8 mouse cellular contexts compared by ENCODE assay signal in genomic region chr6:106769290-106769866, GRCm38 (mm10). TPM values are rescaled to one million over a fixed set of nuclear protein-coding genes. Genes with fewer than 3 reads are reported as not detected.
DNase-seq lines count a peak whose midpoint lies in the region; ATAC-seq and TF ChIP-seq lines count a peak whose summit lies in the region.

No protein-coding gene starts in this region.

- H3K9ac ChIP-seq in heart, adult 2 months (ENCODE audit: low read depth, low read length) = peak overlapping the region; percentile 78
- peak overlapping the region; percentile 70 for H3K9ac ChIP-seq in limb, embryonic 14.5 days (ENCODE audit: low read depth, low read length, severe bottlenecking)

- peak overlapping the region; percentile 62 for H3K27ac ChIP-seq in heart, adult 2 months
- H3K27ac ChIP-seq in limb, embryonic 14.5 days (replicated peaks; ENCODE audit: low read depth, low read length) = peak overlapping the region; percentile 58; the same call in 1 of the 2 replicates

- peak; percentile 33 for ATAC-seq in CD4-positive, CD25-positive, alpha-beta regulatory T cell, adult 4 months
- peak; percentile 78; the same call in 1 of the 2 replicates for ATAC-seq in erythroid progenitor cell, adult 5-6 weeks (replicated peaks; ENCODE audit: low FRiP score, poor library complexity, severe bottlenecking)
- no peak; the same call in 1 of the 2 replicates for ATAC-seq in limb, embryonic 14.5 days (ENCODE audit: low FRiP score, low read depth)

- TF ChIP-seq EP300 in heart, adult 2 months (IDR thresholded peaks at IDR 0.05; ENCODE audit: insufficient read depth, low read depth, low read length) = no peak

- under 1% methylated on average over 33 of the region's 33 CpGs for WGBS in heart, adult 2 months
- WGBS in limb, embryonic 14.5 days = 2% methylated on average over 33 of the region's 33 CpGs

- no peaks in the 10 kb centered on the region for H3K27me3 ChIP-seq in heart, adult 2 months (ENCODE audit: control insufficient read depth, insufficient read depth, low read length)
- H3K27me3 ChIP-seq in limb, embryonic 14.5 days (ENCODE audit: control insufficient read depth, insufficient read depth, low read length) = no peaks in the 10 kb centered on the region

- no peak for DNase-seq in heart, adult 2 months
- DNase-seq in heart, adult 9 months (ENCODE audit: low spot score in 2 of 2) = no peak
- no peak for DNase-seq in limb, embryonic 14.5 days (ENCODE audit: low spot score)
- DNase-seq in skeletal muscle tissue, adult 2 months (ENCODE audit: low read depth, low spot score) = peak; percentile 7
- DNase-seq in left cerebral cortex, postnatal 10 days (ENCODE audit: extremely low spot score in 1 of 2, low spot score in 2 of 2) = no peak
- DNase-seq in left cerebral cortex, adult 11 months (ENCODE audit: low spot score) = no peak

- H3K9me3 ChIP-seq in limb, embryonic 14.5 days (ENCODE audit: control insufficient read depth, low read length) = no peaks in the 10 kb centered on the region

- intact Hi-C loops in heart, adult 2 months (cut with DNase I) = loop anchor here (1.0 kb wide), 1 partner anchor 31 kb away; the partner anchor contains the start of gene Crbn
- intact Hi-C loops in left cerebral cortex, postnatal 10 days (cut with DNase I) = no loop called here

- H3K4me3 ChIP-seq in heart, adult 2 months = peak overlapping the region; percentile 77
- peak overlapping the region; percentile 91 for H3K4me3 ChIP-seq in limb, embryonic 14.5 days (replicated peaks; ENCODE audit: low read length)

- peaks cover 5% of the 10 kb centered on the region for H3K4me1 ChIP-seq in heart, adult 2 months (ENCODE audit: control insufficient read depth, insufficient read depth, low read length)
- peaks cover 11% of the 10 kb centered on the region for H3K4me1 ChIP-seq in limb, embryonic 14.5 days (ENCODE audit: control insufficient read depth, insufficient read depth, low read length)

- peak overlapping the region; percentile 90 for H3K4me2 ChIP-seq in limb, embryonic 14.5 days (replicated peaks; ENCODE audit: low read depth, low read length, severe bottlenecking)

- no peak for TF ChIP-seq POLR2A in heart, adult 2 months (IDR thresholded peaks at IDR 0.05; ENCODE audit: insufficient read depth, low read depth, low read length)
- no peak for TF ChIP-seq POLR2A in limb, embryonic 14.5 days (IDR thresholded peaks at IDR 0.05; ENCODE audit: borderline replicate concordance, extremely low read depth, insufficient read depth, insufficient read length)

- peaks cover 2% of the 10 kb centered on the region; the same call in 1 of the 2 replicates for H3K79me2 ChIP-seq in heart, adult 2 months (replicated peaks; ENCODE audit: control insufficient read depth, insufficient read depth, low read length)

- no peak for TF ChIP-seq CTCF in heart, adult 2 months (IDR thresholded peaks at IDR 0.05)

- peaks cover 4% of the 10 kb centered on the region for H3K36me3 ChIP-seq in heart, adult 2 months (ENCODE audit: control insufficient read depth, insufficient read depth, low read length)
- peaks cover 19% of the 10 kb centered on the region; the same call in 1 of the 2 replicates for H3K36me3 ChIP-seq in limb, embryonic 14.5 days (ENCODE audit: control insufficient read depth, insufficient read depth, low read length)

RNA-seq across cellular contexts. Expression of gene Trnt1, which starts 0.5 kb away (rescaled TPM):
- total RNA-seq in heart, adult 2 months (2021) = 10 to 100 TPM; 30.5 to 33.2 TPM
- 6.0 and 13.0 TPM in 2 replicates for polyA plus RNA-seq in heart, adult 2 months (2012; rRNA removed)
- 100 to 1,000 TPM in 1 of 2 experiments, 10 to 100 TPM in 1; 97.2 to 108 TPM for polyA plus RNA-seq in CD4-positive, CD25-positive, alpha-beta regulatory T cell, adult 4 months (2017; shearing (Covaris generic))
- total RNA-seq in erythroid progenitor cell, adult 5-6 weeks (2015; ENCODE audit: low replicate concordance) = 13.7 and 18.4 TPM in 2 replicates
- total RNA-seq in erythroid progenitor cell, adult 5-6 weeks (2017; ENCODE audit: low replicate concordance) = 34.0 and 39.9 TPM in 2 replicates
- polyA plus RNA-seq in limb, embryonic 14.5 days (2012; rRNA removed) = 23.7 and 34.3 TPM in 2 replicates
- polyA plus RNA-seq in limb, embryonic 14.5 days (2014; fragmentation: Nextera tagmentation; extraction: Ambion mirVana) = 59.0 and 59.9 TPM in 2 replicates
- total RNA-seq in left cerebral cortex, postnatal 10 days (2021) = 10 to 100 TPM; 57.8 to 64.2 TPM

RNA-seq across cellular contexts. Expression of gene Il5ra, which starts 20.5 kb away (rescaled TPM):
- under 1 TPM in 1 of 2 experiments, not detected in 1; 0.30 TPM for total RNA-seq in heart, adult 2 months (2021)
- 0.06 TPM in 2 replicates for polyA plus RNA-seq in heart, adult 2 months (2012; rRNA removed)
- under 1 TPM in 1 of 2 experiments, not detected in 1; 0.32 TPM for polyA plus RNA-seq in CD4-positive, CD25-positive, alpha-beta regulatory T cell, adult 4 months (2017; shearing (Covaris generic))
- total RNA-seq in erythroid progenitor cell, adult 5-6 weeks (2015; ENCODE audit: low replicate concordance) = 3.6 TPM in 1 of 2 replicates, not detected in the other
- 2.4 and 2.9 TPM in 2 replicates for total RNA-seq in erythroid progenitor cell, adult 5-6 weeks (2017; ENCODE audit: low replicate concordance)
- 0.09 and 0.10 TPM in 2 replicates for polyA plus RNA-seq in limb, embryonic 14.5 days (2012; rRNA removed)
- polyA plus RNA-seq in limb, embryonic 14.5 days (2014; fragmentation: Nextera tagmentation; extraction: Ambion mirVana) = 0.17 and 0.41 TPM in 2 replicates
- not detected for total RNA-seq in left cerebral cortex, postnatal 10 days (2021)

RNA-seq across cellular contexts. Expression of gene Crbn, which starts 30.5 kb away (rescaled TPM):
- 10 to 100 TPM; 46.1 to 57.1 TPM for total RNA-seq in heart, adult 2 months (2021)
- 13.5 and 18.6 TPM in 2 replicates for polyA plus RNA-seq in heart, adult 2 months (2012; rRNA removed)
- 100 to 1,000 TPM; 192 to 219 TPM for polyA plus RNA-seq in CD4-positive, CD25-positive, alpha-beta regulatory T cell, adult 4 months (2017; shearing (Covaris generic))
- total RNA-seq in erythroid progenitor cell, adult 5-6 weeks (2015; ENCODE audit: low replicate concordance) = 12.6 and 16.3 TPM in 2 replicates
- total RNA-seq in erythroid progenitor cell, adult 5-6 weeks (2017; ENCODE audit: low replicate concordance) = 23.9 and 35.3 TPM in 2 replicates
- polyA plus RNA-seq in limb, embryonic 14.5 days (2012; rRNA removed) = 16.9 and 22.4 TPM in 2 replicates
- 44.3 and 46.3 TPM in 2 replicates for polyA plus RNA-seq in limb, embryonic 14.5 days (2014; fragmentation: Nextera tagmentation; extraction: Ambion mirVana)
- total RNA-seq in left cerebral cortex, postnatal 10 days (2021) = 10 to 100 TPM; 73.9 to 81.1 TPM
